34 mouse cellular contexts compared by ENCODE assay signal in genomic region chr13:101208788-101209187, GRCm38 (mm10).
"Had no signal": no experiment of that assay in that cellular context is flagged by ENCODE, and none has a peak within 500 bp of the region (broad histone marks: within the 10 kb centered on the region; RNA-seq: fewer than 3 reads in every experiment).

No protein-coding gene starts in this region.

- H3K4me2 ChIP-seq: heart, embryonic 11.5 days; heart, embryonic 12.5 days; heart, embryonic 13.5 days; heart, embryonic 15.5 days; hindbrain, embryonic 12.5 days; hindbrain, embryonic 13.5 days; hindbrain, embryonic 14.5 days; hindbrain, embryonic 15.5 days; intestine, embryonic 15.5 days; kidney, embryonic 15.5 days had no signal

- H3K27me3 ChIP-seq: heart, embryonic 12.5 days; heart, embryonic 13.5 days; heart, embryonic 15.5 days; hindbrain, embryonic 13.5 days; hindbrain, embryonic 15.5 days; intestine, embryonic 15.5 days; kidney, embryonic 15.5 days had no signal

- DNase-seq: heart, postnatal 10 days; heart, postnatal 14 days; heart, postnatal 36 days; heart, postnatal 4 days; kidney, adult 11 months; kidney, adult 18-20 months; kidney, adult 2 months; kidney, adult 8-10 months; kidney, adult 9 months; kidney, postnatal 10 days; kidney, postnatal 14 days; kidney, postnatal 25 days; kidney, postnatal 36 days; kidney, postnatal 4 days; layer of hippocampus, adult 9-11 months; layer of hippocampus, postnatal 36 days had no signal

- H3K36me3 ChIP-seq: heart, embryonic 12.5 days; heart, embryonic 13.5 days; heart, embryonic 15.5 days; hindbrain, embryonic 10.5 days; hindbrain, embryonic 12.5 days; hindbrain, embryonic 13.5 days; hindbrain, embryonic 15.5 days; intestine, embryonic 15.5 days; kidney, embryonic 15.5 days had no signal

- H3K9me3 ChIP-seq: heart, embryonic 12.5 days; heart, embryonic 13.5 days; heart, embryonic 15.5 days; hindbrain, embryonic 10.5 days; hindbrain, embryonic 12.5 days; hindbrain, embryonic 13.5 days; hindbrain, embryonic 15.5 days; intestine, embryonic 15.5 days; kidney, embryonic 15.5 days had no signal

- H3K27ac ChIP-seq: heart, embryonic 13.5 days; heart, embryonic 15.5 days; hindbrain, embryonic 10.5 days; hindbrain, embryonic 12.5 days; hindbrain, embryonic 13.5 days; hindbrain, embryonic 14.5 days; hindbrain, embryonic 15.5 days; hindbrain, postnatal 0 days; intestine, embryonic 15.5 days; kidney, embryonic 15.5 days; kidney, postnatal 0 days; layer of hippocampus, adult 2 months had no signal

- ATAC-seq: hindbrain, embryonic 16.5 days; hindbrain, postnatal 0 days; inflammation-experienced regulatory T-cells, adult 6 months; intestine, embryonic 15.5 days; intestine, embryonic 16.5 days; intestine, postnatal 0 days had no signal

- H3K9ac ChIP-seq: heart, embryonic 12.5 days; heart, embryonic 13.5 days; heart, embryonic 15.5 days; hindbrain, embryonic 12.5 days; hindbrain, embryonic 13.5 days; hindbrain, embryonic 14.5 days; hindbrain, embryonic 15.5 days; intestine, embryonic 15.5 days; kidney, embryonic 15.5 days had no signal

- H3K4me3 ChIP-seq: heart, embryonic 12.5 days; heart, embryonic 13.5 days; heart, embryonic 15.5 days; hindbrain, embryonic 10.5 days; hindbrain, embryonic 12.5 days; hindbrain, embryonic 13.5 days; hindbrain, embryonic 15.5 days; intestine, embryonic 15.5 days; kidney, embryonic 15.5 days; layer of hippocampus, adult 2 months had no signal
